Mouse (Mus musculus) lung, embryonic 14.5 days (tissue): Measurements from ENCODE around the gene Rilp. TPM values are rescaled to one million over a fixed set of nuclear protein-coding genes. Genes with fewer than 3 reads are reported as not detected.
A peak's percentile ranks its signal among the peaks of the same experiment; 100 is the strongest.

Source experiments
- ATAC-seq: fragments of 200-750 bp; cut with Nextera tagmentation; 2 replicates; pipeline ENCODE4 v1.8.0; 2017; ENCODE audit warnings: mild to moderate bottlenecking, moderate TSS enrichment, moderate library complexity; ENCODE audit not compliant: insufficient read depth
- DNase-seq: peaks from one replicate; pipeline ENCODE4 v3.0.0-alpha.2; 2015
- H3K27ac ChIP-seq: fragments of 300-500 bp; sonication (generic); 2 replicates; pipeline ENCODE4 v1.5.1; 2014; ENCODE audit warnings: low read depth, mild to moderate bottlenecking, moderate library complexity
- H3K27me3 ChIP-seq: fragments of 300-500 bp; sonication (generic); 2 replicates; pipeline ENCODE4 v1.6.1; 2014; ENCODE audit warnings: low read length, control low read depth; ENCODE audit not compliant: insufficient read depth
- H3K36me3 ChIP-seq: fragments of 300-500 bp; sonication (generic); 2 replicates; pipeline ENCODE4 v1.6.1; 2014; ENCODE audit warnings: control low read depth; ENCODE audit not compliant: insufficient read depth
- H3K4me1 ChIP-seq: fragments of 300-500 bp; sonication (generic); 2 replicates; pipeline ENCODE4 v1.6.1; 2014; ENCODE audit warnings: antibody characterized with exemption, control low read depth; ENCODE audit not compliant: insufficient read depth
- H3K4me2 ChIP-seq: fragments of 300-500 bp; sonication (generic); 2 replicates; pipeline ENCODE4 v1.6.1; 2014; ENCODE audit warnings: mild to moderate bottlenecking
- H3K4me3 ChIP-seq: fragments of 300-500 bp; sonication (generic); 2 replicates; pipeline ENCODE4 v1.5.1; 2014; ENCODE audit warnings: low read depth, low read length
- H3K9ac ChIP-seq: fragments of 300-500 bp; sonication (generic); 2 replicates; pipeline ENCODE4 v1.6.1; 2014
- H3K9me3 ChIP-seq: fragments of 300-500 bp; sonication (generic); 2 replicates; pipeline ENCODE4 v1.6.1; 2016; ENCODE audit warnings: low read depth, low read length, control low read depth
- CTCF ChIP-seq: IDR thresholded peaks from 2 replicates; pipeline ENCODE4 v1.5.1; 2016; ENCODE audit warnings: antibody characterized with exemption, low read depth
- WGBS: fragments of 180-500 bp; shearing (Covaris S2); extraction: QIAGEN DNeasy Blood & Tissue Kit; methylation state at CpG from one replicate; pipeline ENCODE4 v1.1.7; 2014; 5-methylcytosine and 5-hydroxymethylcytosine counted together
- polyA plus RNA-seq: library from polyadenylated mRNA; unstranded; fragments of >200 nt; fragmentation: Nextera tagmentation; extraction: Ambion mirVana; gene quantifications from 2 replicates; pipeline ENCODE4 v1.2.1, GENCODE M21; 2014

Gene Rilp
- polyA plus RNA-seq, 1 experiment from 2014 or later = 0.58 TPM

- peak; percentile 98 for DNase-seq
Observed at GRCm38 (mm10) chr11:75530325-75530724, 20.4 kb downstream of the Rilp start.

GRCm38 (mm10) chr11:75530845-75531373, 21.0 kb downstream of the Rilp start:
- no peaks in the 10 kb centered on the region for H3K27me3 ChIP-seq
- DNase-seq (peak; percentile 54), ATAC-seq (peak; percentile 28)
- no peak for TF ChIP-seq CTCF
- H3K27ac ChIP-seq = peak overlapping the region; percentile 52
- peak overlapping the region; percentile 81 for H3K9ac ChIP-seq
- peak overlapping the region; percentile 98 for H3K4me2 ChIP-seq
- no peaks in the 10 kb centered on the region for H3K9me3 ChIP-seq
- 0 out of 2 replicates have a peak, but pooled peaks cover 2% of the 10 kb centered on the region for H3K4me1 ChIP-seq
- no peaks in the 10 kb centered on the region for H3K36me3 ChIP-seq
- WGBS = under 1% methylated on average over 31 of the region's 31 CpGs
- H3K4me3 ChIP-seq = peak overlapping the region; percentile 70

More at GRCm38 (mm10) chr11:75530325-75530724, 20.4 kb downstream of the Rilp start:
- peak; percentile 99 for TF ChIP-seq CTCF
- Histone ChIP-seq H3K4me2 (peak overlapping the region; percentile 98), H3K9me3 (no peaks in the 10 kb centered on the region), H3K27ac (peak overlapping the region; percentile 52; the same call in 1 of the 2 replicates), H3K9ac (peak overlapping the region; percentile 81), H3K36me3 (no peaks in the 10 kb centered on the region), H3K4me1 (0 out of 2 replicates have a peak, but pooled peaks cover 2% of the 10 kb centered on the region), H3K27me3 (no peaks in the 10 kb centered on the region), H3K4me3 (peak overlapping the region; percentile 70)
- WGBS = under 1% methylated on average over 10 of the region's 10 CpGs
- peak; percentile 65; the same call in 1 of the 2 replicates for ATAC-seq

- Histone ChIP-seq H3K4me2 (peak within 1 kb of the TSS; percentile 98), H3K9me3 (no peaks in the 10 kb centered on the region), H3K27me3 (no peaks in the 10 kb centered on the region), H3K4me1 (0 out of 2 replicates have a peak, but pooled peaks cover 2% of the 10 kb centered on the region), H3K27ac (peak within 1 kb of the TSS; percentile 85), H3K4me3 (peak within 1 kb of the TSS; percentile 70), H3K36me3 (no peaks in the 10 kb centered on the region), H3K9ac (peak within 1 kb of the TSS; percentile 81)
- DNase-seq (peak; percentile 98), ATAC-seq (peak; percentile 94)
- under 1% methylated on average over 62 of the region's 62 CpGs for WGBS
- no peak for TF ChIP-seq CTCF
Observed at GRCm38 (mm10) chr11:75531469-75532242, 21.8 kb downstream of the Rilp start, which contains the start of gene Slc43a2. TSS of gene Slc43a2 (plus strand) at chr11:75531694.

GRCm38 (mm10) chr11:75532340-75533277, 22.7 kb downstream of the Rilp start:
- DNase-seq (no peak), ATAC-seq (peak; percentile 8; the same call in 1 of the 2 replicates)
- H3K9me3 ChIP-seq = no peaks in the 10 kb centered on the region
- WGBS = 13% methylated on average over 38 of the region's 38 CpGs
- H3K4me3 ChIP-seq = peak overlapping the region; percentile 70
- no peaks in the 10 kb centered on the region for H3K27me3 ChIP-seq
- H3K4me1 ChIP-seq = 0 out of 2 replicates have a peak, but pooled peaks cover 2% of the 10 kb centered on the region
- TF ChIP-seq CTCF = no peak; the same call in 1 of the 2 replicates
- no peak overlapping the region for H3K27ac ChIP-seq
- H3K4me2 ChIP-seq = peak overlapping the region; percentile 98
- peak overlapping the region; percentile 81 for H3K9ac ChIP-seq
- no peaks in the 10 kb centered on the region for H3K36me3 ChIP-seq

GRCm38 (mm10) chr11:75533314-75534015, 23.6 kb downstream of the Rilp start:
- Histone ChIP-seq H3K4me2 (peak overlapping the region; percentile 98), H3K4me3 (no peak overlapping the region), H3K9ac (no peak overlapping the region), H3K27me3 (no peaks in the 10 kb centered on the region), H3K36me3 (no peaks in the 10 kb centered on the region), H3K27ac (no peak overlapping the region), H3K4me1 (0 out of 2 replicates have a peak, but pooled peaks cover 2% of the 10 kb centered on the region), H3K9me3 (no peaks in the 10 kb centered on the region)
- 67% methylated on average over 6 of the region's 6 CpGs for WGBS
- no peak for DNase-seq
- ATAC-seq = no peak
- TF ChIP-seq CTCF = no peak

- H3K36me3 ChIP-seq = no peaks in the 10 kb centered on the region
- H3K9me3 ChIP-seq = no peaks in the 10 kb centered on the region
- H3K27me3 ChIP-seq = no peaks in the 10 kb centered on the region
- H3K4me2 ChIP-seq = no peak overlapping the region
- H3K4me3 ChIP-seq = no peak overlapping the region
- ATAC-seq (no peak), DNase-seq (no peak)
- TF ChIP-seq CTCF = no peak
- H3K27ac ChIP-seq = no peak overlapping the region
- H3K4me1 ChIP-seq = 0 out of 2 replicates have a peak, but pooled peaks cover 2% of the 10 kb centered on the region
- no peak overlapping the region for H3K9ac ChIP-seq
- 53% methylated on average over 4 of the region's 4 CpGs for WGBS
Observed at GRCm38 (mm10) chr11:75534286-75535033, 24.6 kb downstream of the Rilp start.
